Mouse (Mus musculus): ENCODE data around the gene Kif19a. TPM values are rescaled to one million over a fixed set of nuclear protein-coding genes. Genes with fewer than 3 reads are reported as not detected.

Gene Kif19a
- polyA plus RNA-seq (2015; fragmentation: Nextera tagmentation; extraction: Ambion mirVana) = 0.11 and 0.13 TPM in 2 replicates

DNA sequence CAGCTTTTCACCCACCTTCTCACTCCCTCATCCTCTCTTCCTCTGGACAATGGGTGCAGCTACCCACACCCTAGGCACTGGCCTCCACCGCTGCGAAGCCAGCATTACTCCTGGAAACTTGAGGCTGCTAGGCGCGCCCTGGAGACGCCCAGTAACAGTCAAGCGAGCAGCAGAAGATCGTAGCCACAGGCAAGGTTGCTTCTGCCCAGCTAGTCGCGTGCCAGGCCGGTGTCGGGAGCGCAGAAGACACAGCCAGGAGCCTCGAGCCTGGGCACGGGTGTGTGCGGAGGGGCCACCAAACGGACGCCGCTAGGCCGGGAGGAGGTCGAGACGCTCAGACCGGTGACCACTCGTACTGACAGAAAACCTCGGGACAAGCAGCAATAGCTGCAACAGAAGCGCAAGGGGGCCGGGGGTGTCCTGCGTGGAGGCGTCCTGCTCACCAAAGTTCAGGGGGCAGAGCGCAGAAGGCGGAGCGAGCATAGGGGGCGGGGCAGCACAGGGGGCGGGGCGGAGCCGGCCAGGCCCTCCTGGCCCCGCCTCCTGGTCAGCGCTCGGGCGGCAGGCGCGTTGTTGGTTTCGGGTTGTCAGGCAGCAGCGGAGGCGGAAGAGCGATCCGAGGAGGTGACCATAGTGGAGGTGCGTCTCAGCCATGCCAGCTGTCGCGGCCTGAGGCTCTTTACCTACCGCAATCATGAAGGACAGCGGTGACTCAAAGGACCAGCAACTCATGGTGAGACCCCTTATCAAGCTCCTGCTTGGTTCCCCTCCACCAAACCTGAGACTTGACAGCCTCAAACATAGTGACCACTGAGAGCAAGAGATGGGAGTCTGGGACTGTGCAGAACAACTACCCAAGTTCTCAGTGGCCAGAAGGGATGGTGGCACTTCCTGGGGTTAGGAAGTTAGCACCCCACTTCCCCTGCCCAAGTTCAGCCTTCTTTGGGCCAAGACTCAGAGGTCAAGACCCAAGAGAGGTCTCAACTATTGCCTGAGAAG lies at the start of gene Kif19a:
TSS of gene Kif19a (plus strand) at position 569 of the 999 bp plus-strand sequence.
- Histone ChIP-seq H3K4me2 (ENCODE audit: low read depth, low read length) (peak within 1 kb of the TSS; percentile 68), H3K27me3 (ENCODE audit: insufficient read depth, low read length) (peaks cover 13% of the 10 kb centered on the region), H3K9ac (replicated peaks) (no peak within 1 kb of the TSS), H3K4me1 (ENCODE audit: insufficient read depth) (peaks cover 8% of the 10 kb centered on the region; the same call in 1 of the 2 replicates), H3K9me3 (ENCODE audit: low read length) (no peaks in the 10 kb centered on the region), H3K27ac (ENCODE audit: low read depth) (no peak within 1 kb of the TSS), H3K4me3 (ENCODE audit: low read depth, low read length) (peak within 1 kb of the TSS; percentile 30), H3K36me3 (replicated peaks; ENCODE audit: insufficient read depth, low read length) (no peaks in the 10 kb centered on the region)
- TF ChIP-seq CTCF (IDR thresholded peaks at IDR 0.05; ENCODE audit: low read depth) = no peak
- ATAC-seq = peak; percentile 78
- peak; percentile 81 for DNase-seq
- 3% methylated on average over 44 of the region's 51 CpGs for WGBS (ENCODE audit: insufficient replicate concordance)

DNA sequence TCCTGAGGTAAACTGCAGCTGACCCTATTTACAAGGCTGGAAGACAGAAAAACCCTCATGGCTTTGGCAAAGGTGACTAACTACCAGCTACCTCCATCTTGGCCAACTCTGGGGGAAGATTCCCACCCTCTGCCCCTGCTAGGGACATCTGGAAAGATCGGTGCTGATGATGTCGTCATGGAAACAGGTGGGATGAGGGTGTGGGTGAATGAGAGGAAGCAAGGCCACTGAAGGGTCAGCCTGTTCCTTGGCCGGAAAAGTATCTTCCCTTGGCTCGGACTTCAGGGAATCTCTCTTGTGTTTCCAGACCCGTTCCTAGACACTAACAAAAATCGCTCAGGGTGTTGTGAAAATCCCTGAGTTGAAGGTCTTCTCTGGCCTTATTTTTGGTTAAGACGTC lies 49.7 kb upstream of the Kif19a start:
- H3K27me3 ChIP-seq (ENCODE audit: insufficient read depth, low read length) = no peaks in the 10 kb centered on the region
- H3K4me2 ChIP-seq (ENCODE audit: low read depth, low read length) = no peak overlapping the region
- H3K9me3 ChIP-seq (ENCODE audit: low read length) = no peaks in the 10 kb centered on the region
- no peak overlapping the region for H3K9ac ChIP-seq (replicated peaks)
- TF ChIP-seq EP300 (IDR thresholded peaks at IDR 0.05; ENCODE audit: low read depth) = no peak
- no peak for TF ChIP-seq CTCF (IDR thresholded peaks at IDR 0.05; ENCODE audit: low read depth)
- no peak overlapping the region for H3K4me3 ChIP-seq (ENCODE audit: low read depth, low read length)
- WGBS (ENCODE audit: insufficient replicate concordance) = 77% methylated on average over 7 of the region's 7 CpGs
- DNase-seq (no peak), ATAC-seq (no peak)
- no peaks in the 10 kb centered on the region for H3K4me1 ChIP-seq (ENCODE audit: insufficient read depth)
- H3K36me3 ChIP-seq (replicated peaks; ENCODE audit: insufficient read depth, low read length) = peaks cover 2% of the 10 kb centered on the region; the same call in 1 of the 2 replicates
- H3K27ac ChIP-seq (ENCODE audit: low read depth) = no peak overlapping the region

DNA sequence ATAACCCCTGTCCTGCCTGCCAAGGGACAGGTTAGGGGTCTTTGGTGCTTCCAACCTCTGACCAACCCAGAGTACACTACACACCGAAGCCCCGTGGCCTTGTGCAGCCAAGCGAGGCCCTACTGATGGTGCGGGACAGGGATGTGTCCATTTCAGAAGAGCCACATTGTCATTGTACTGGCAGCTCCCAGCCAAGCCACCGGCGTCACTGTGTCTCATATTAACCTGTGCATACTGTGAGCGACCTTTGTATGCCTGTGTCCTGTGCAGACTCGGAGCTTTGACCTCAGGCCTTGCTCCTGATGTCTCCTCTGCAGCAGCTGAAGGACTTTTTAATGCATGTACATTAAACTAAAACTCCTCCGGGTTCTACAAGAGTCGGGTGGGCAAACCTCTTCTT lies 44.7 kb upstream of the Kif19a start:
- Histone ChIP-seq H3K36me3 (replicated peaks; ENCODE audit: insufficient read depth, low read length) (no peaks in the 10 kb centered on the region), H3K4me2 (ENCODE audit: low read depth, low read length) (no peak overlapping the region), H3K4me3 (ENCODE audit: low read depth, low read length) (no peak overlapping the region), H3K27me3 (ENCODE audit: insufficient read depth, low read length) (no peaks in the 10 kb centered on the region), H3K4me1 (ENCODE audit: insufficient read depth) (peaks cover 5% of the 10 kb centered on the region), H3K9me3 (ENCODE audit: low read length) (no peaks in the 10 kb centered on the region), H3K27ac (ENCODE audit: low read depth) (no peak overlapping the region), H3K9ac (replicated peaks) (no peak overlapping the region)
- ATAC-seq (peak; percentile 46; the same call in 1 of the 2 replicates), DNase-seq (no peak)
- WGBS (ENCODE audit: insufficient replicate concordance) = 68% methylated on average over 10 of the region's 10 CpGs
- no peak for TF ChIP-seq EP300 (IDR thresholded peaks at IDR 0.05; ENCODE audit: low read depth)
- no peak for TF ChIP-seq CTCF (IDR thresholded peaks at IDR 0.05; ENCODE audit: low read depth)

DNA sequence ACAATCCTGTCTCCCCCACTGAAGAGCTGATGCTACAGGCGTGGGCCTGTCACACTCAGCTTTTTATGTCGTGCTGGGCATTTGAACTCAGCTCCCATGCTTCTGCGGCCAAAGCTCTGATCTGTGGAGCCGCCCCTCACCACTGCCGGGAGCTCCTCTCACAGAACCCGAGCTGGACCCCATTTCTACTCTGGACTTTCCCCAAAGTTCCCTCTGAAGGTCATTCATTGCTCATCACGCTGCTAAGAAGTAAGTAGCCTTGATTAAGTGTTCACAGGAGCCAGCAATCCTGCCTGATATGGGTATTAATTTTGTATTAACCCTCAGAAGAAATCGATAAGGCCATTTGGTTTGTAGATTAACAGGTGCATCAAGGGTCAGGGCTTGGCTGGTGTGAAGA lies 42.8 kb upstream of the Kif19a start:
- 84% methylated on average over 8 of the region's 8 CpGs for WGBS (ENCODE audit: insufficient replicate concordance)
- no peak for TF ChIP-seq CTCF (IDR thresholded peaks at IDR 0.05; ENCODE audit: low read depth)
- TF ChIP-seq EP300 (IDR thresholded peaks at IDR 0.05; ENCODE audit: low read depth) = no peak
- Histone ChIP-seq H3K27ac (ENCODE audit: low read depth) (no peak overlapping the region), H3K27me3 (ENCODE audit: insufficient read depth, low read length) (no peaks in the 10 kb centered on the region), H3K4me2 (ENCODE audit: low read depth, low read length) (no peak overlapping the region), H3K36me3 (replicated peaks; ENCODE audit: insufficient read depth, low read length) (no peaks in the 10 kb centered on the region), H3K9me3 (ENCODE audit: low read length) (no peaks in the 10 kb centered on the region), H3K4me1 (ENCODE audit: insufficient read depth) (peaks cover 12% of the 10 kb centered on the region), H3K4me3 (ENCODE audit: low read depth, low read length) (no peak overlapping the region), H3K9ac (replicated peaks) (no peak overlapping the region)
- ATAC-seq (no peak), DNase-seq (no peak)

DNA sequence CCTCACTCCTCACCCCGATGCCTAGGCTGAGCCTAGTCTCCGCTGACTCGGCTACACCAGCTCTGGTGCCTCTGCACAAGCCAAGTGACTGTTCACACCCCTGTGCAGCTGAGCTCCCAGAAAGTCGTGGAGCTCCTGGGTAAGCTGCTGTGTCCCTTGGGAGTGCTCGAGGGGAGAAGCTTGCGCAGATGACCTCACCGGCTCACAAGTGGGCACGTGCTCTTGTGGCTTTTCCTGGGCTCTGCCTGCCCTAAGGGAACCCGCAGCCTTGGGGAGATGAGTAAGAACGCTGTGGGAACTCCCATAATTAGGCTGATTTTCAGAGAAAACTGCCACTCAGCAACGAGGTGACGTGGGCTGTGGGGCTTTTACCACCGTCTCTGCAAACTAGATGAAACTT lies 42.2 kb upstream of the Kif19a start:
- TF ChIP-seq EP300 (IDR thresholded peaks at IDR 0.05; ENCODE audit: low read depth) (no peak), CTCF (IDR thresholded peaks at IDR 0.05; ENCODE audit: low read depth) (no peak)
- no peaks in the 10 kb centered on the region for H3K27me3 ChIP-seq (ENCODE audit: insufficient read depth, low read length)
- no peak overlapping the region for H3K4me3 ChIP-seq (ENCODE audit: low read depth, low read length)
- 63% methylated on average over 13 of the region's 13 CpGs for WGBS (ENCODE audit: insufficient replicate concordance)
- H3K4me1 ChIP-seq (ENCODE audit: insufficient read depth) = peaks cover 14% of the 10 kb centered on the region
- H3K9me3 ChIP-seq (ENCODE audit: low read length) = no peaks in the 10 kb centered on the region
- no peak for DNase-seq
- H3K9ac ChIP-seq (replicated peaks) = no peak overlapping the region
- no peak overlapping the region for H3K27ac ChIP-seq (ENCODE audit: low read depth)
- H3K4me2 ChIP-seq (ENCODE audit: low read depth, low read length) = no peak overlapping the region
- no peak for ATAC-seq
- H3K36me3 ChIP-seq (replicated peaks; ENCODE audit: insufficient read depth, low read length) = no peaks in the 10 kb centered on the region

DNA sequence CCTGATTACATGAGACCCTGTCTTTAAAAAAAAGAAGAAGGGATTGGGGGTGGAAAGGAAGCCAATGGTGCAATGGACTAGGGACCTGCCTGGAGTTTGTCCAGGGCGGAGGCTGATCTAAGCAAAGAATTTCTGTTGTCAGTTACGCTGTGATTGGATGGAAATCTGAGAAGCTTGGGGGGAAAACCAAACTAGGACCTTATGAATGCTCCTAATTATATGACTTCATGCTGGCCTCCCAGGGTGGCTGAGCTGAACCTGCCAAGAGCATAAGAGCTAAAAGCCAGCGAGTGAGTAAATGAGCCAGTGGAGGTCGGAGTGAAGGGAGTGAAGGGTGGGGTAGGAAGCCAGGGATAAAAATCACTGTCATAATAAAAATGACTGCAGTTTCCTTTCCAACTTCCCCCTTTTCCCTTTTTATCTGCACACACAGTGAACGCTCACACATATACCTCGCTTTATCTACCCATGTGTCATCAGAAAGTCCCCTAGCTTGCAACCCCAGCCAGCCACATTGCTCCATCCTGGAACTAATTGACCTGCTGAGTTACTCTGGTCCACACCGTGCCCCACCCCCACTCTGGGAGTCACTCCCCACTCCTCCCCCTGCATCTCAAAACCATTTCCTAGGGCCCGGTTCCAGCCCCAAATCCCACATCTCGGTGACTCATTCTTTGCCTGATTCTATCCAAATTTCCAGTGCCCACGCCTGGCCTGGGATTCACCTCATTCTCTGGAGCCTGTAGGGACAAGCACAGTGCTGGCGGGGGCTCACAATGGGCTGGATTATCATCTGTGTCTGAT lies 40.2 kb upstream of the Kif19a start:
- ATAC-seq (peak; percentile 66), DNase-seq (peak; percentile 45)
- no peak overlapping the region for H3K4me2 ChIP-seq (ENCODE audit: low read depth, low read length)
- TF ChIP-seq CTCF (IDR thresholded peaks at IDR 0.05; ENCODE audit: low read depth) = no peak
- no peak for TF ChIP-seq EP300 (IDR thresholded peaks at IDR 0.05; ENCODE audit: low read depth)
- 42% methylated on average over 11 of the region's 11 CpGs for WGBS (ENCODE audit: insufficient replicate concordance)
- no peaks in the 10 kb centered on the region for H3K36me3 ChIP-seq (replicated peaks; ENCODE audit: insufficient read depth, low read length)
- H3K27me3 ChIP-seq (ENCODE audit: insufficient read depth, low read length) = no peaks in the 10 kb centered on the region
- H3K9ac ChIP-seq (replicated peaks) = no peak overlapping the region
- no peak overlapping the region for H3K4me3 ChIP-seq (ENCODE audit: low read depth, low read length)
- H3K4me1 ChIP-seq (ENCODE audit: insufficient read depth) = peaks cover 17% of the 10 kb centered on the region
- H3K9me3 ChIP-seq (ENCODE audit: low read length) = no peaks in the 10 kb centered on the region
- no peak overlapping the region for H3K27ac ChIP-seq (ENCODE audit: low read depth)
